Mouse (Mus musculus) 3134 (cell line): ENCODE measurements around the gene March6.

Experiments
- DNase-seq: peaks from one replicate; pipeline ENCODE4 v3.0.0-alpha.2; 2011; ENCODE audit warnings: low spot score; ENCODE audit not compliant: insufficient read length; ENCODE audit errors: extremely low read depth

March6 gene

DNA sequence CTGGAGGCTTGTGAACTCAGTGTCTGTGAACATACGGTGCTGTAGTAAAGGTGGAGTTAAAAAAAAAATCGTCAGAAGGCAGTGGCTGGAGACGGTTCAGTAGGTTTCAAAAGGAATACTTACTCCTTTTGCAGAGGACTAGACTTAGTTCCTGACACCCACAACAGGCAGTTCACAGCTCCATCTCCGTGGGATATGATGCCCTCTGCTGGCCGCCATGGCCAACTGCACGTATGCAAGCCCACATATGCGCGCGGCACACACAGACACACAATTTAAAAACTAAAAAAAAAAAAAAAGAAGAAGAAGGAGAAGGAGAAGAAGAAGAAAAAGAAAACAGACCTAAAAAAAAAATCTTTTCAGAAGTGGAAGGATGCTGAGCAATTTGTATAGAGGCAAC lies 111.8 kb downstream of the March6 start:
- no peak for DNase-seq

GRCm38 (mm10) chr15:31418686-31419024 lies 112.2 kb downstream of the March6 start:
- no peak for DNase-seq

- DNase-seq: no peak
These were observed 112.8 kb downstream of the March6 start for GRCm38 (mm10) chr15:31417796-31418685.

GRCm38 (mm10) chr15:31417409-31417795 lies 113.5 kb downstream of the March6 start:
- DNase-seq: no peak

DNA sequence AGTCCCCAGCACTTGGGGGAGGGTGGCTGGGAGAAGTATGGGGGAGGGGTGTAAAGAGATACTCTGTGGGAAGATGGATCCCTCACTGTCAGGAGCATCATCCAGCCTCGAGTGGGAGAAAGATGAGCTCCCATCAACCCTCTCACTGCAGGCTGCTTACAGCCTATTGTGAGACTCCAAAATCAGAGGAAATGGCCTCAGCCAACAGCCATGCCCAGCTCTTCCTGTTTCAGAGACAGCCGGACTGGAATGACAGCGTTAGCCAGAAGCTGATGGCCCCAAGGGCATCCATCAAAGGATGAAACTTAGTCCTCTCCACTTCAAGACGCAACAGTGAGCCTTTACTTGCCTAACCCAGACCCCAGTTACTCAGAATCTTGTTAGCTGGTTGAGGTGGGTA lies 115.7 kb downstream of the March6 start:
- no peak for DNase-seq

- no peak for DNase-seq
These were observed 116.5 kb downstream of the March6 start for GRCm38 (mm10) chr15:31414179-31414898.

DNA sequence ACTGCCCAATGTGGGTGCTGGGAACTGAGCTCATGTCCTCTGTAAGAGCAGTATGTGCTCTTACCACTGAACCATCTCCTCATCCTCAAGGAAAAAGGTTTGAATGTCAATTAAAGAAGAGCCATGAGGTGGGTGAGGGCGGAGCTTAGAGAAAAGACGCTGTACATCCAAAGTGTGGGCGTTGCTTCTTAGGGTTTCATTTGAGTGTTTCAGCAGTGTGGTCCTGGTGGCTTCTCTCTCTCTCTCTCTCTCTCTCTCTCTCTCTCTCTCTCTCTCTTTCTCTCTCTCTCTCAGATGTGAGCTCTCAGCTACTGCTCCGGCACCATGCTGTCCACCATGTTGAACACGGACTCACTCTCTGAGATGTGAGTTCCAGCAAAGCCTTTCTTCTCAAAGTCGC lies 117.2 kb downstream of the March6 start:
- no peak for DNase-seq

DNA sequence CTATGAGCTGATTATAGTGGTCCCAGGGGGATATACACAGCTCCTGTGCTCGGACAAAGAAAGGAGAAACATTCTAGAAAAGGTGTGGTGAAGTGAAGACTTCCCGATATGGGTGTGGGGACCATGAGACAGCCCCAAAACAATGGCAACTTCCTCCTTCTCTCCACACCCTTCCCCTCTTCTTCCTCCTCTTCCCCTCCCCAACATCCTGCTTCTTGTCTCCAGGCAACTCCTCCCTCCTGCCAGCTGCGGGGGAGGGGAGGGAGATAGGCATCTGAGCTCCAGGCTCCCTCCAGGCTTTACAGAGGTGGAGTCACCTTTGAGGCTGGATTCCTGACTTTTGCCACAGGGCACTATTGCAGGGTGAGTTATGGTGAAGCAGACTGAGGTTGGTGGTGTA lies 117.9 kb downstream of the March6 start:
- DNase-seq: no peak

DNA sequence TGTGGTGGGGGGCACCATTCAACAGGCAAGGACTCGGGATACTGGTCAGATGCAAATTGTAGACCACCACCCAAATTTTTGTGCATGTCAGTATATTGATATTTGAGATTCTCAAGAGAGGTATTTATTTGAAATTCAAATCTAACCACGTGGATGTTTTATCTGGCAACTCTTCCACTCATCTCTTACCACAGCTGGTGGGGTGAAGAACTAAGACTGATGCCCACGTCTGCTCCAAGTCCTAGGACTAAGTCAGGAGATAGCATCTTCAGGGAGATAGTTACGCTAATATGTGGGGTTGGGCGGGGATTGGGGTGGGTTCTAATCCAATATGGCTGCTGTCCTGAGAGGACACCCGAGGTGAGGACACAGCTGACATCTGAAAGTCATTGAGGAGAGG lies 118.4 kb downstream of the March6 start:
- DNase-seq: no peak

DNA sequence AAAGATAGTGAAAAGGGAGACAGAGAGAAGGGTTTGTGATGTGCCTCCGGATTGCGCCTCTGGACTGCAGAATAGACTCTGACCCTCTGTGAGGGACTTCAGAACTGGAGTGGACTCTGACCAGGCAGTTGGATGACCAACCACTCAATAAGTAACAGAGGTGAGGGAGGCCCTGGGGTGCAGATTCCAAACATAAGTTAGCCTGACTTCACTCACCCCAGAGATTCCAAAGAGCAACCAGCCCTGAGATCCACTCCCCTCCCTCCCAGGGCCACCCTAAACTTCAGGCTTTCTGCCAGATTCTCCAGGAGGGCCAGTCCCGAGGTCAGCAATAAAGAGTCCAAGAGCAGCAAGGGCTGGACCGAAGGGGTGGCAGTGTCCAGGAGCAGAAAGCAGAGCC lies 123.4 kb downstream of the March6 start:
- no peak for DNase-seq

DNA sequence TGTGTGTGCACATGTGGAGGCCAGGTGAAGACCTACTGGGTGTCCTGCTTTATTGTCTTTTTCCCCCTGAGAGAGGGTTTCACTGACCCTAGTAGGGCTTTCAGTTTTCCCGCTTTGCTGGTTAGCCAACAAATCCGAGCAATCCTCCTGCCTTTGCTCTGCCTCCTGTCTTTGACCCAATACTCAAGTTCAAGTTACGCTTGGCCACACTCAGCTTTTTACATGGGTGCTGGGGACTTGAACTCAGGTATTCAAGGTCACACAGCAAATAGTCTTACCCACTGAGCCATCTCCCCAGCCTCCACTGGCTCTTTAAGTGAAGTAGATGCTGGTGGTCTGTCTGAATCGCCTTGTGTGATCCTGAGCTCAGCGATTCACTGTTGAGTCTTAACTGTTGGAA lies 124.0 kb downstream of the March6 start:
- DNase-seq: no peak
